Mouse (Mus musculus) spleen, adult 2 months (tissue): ENCODE data around the gene Mtch1.

ENCODE experiments used
- CTCF ChIP-seq: fragments of 200-500 bp; IDR thresholded peaks from 2 replicates; pipeline ENCODE4 v1.5.1; 2011; ENCODE audit warnings: mild to moderate bottlenecking, inconsistent platforms; ENCODE audit not compliant: insufficient read depth, insufficient read length, insufficient replicate concordance; ENCODE audit errors: extremely low read depth
- POLR2A ChIP-seq: fragments of 200-500 bp; IDR thresholded peaks from 2 replicates; pipeline ENCODE4 v1.6.1; 2011; ENCODE audit warnings: low read depth, low read length, inconsistent platforms

GRCm38 (mm10) chr17:29396056-29396799, 48.5 kb upstream of the Mtch1 start:
- no peak for TF ChIP-seq POLR2A
- no peak for TF ChIP-seq CTCF
